Mouse (Mus musculus): ENCODE measurements at regions not wholly inside any gene's neighbourhood (a gene's known extent, or its start where the extent isn't known, plus 50 kb on each side); places are given as distances from the start of the nearest gene placed in this dataset.

- Histone ChIP-seq H3K4me1 (ENCODE audit: control insufficient read depth, insufficient read depth, low read length) (no peaks in the 10 kb centered on the region), H3K27ac (ENCODE audit: insufficient read depth, low read depth, low read length) (no peak overlapping the region), H3K4me3 (ENCODE audit: insufficient read depth, low read depth, low read length) (no peak overlapping the region)
- TF ChIP-seq POLR2A (IDR thresholded peaks at IDR 0.05; ENCODE audit: insufficient read depth, low read depth, low read length): no peak
- no peak for TF ChIP-seq CTCF (IDR thresholded peaks at IDR 0.05; ENCODE audit: insufficient read depth, low read depth, low read length)
- WGBS: 40% methylated on average over 6 of the region's 6 CpGs
Observed at GRCm38 (mm10) chr12:15174411-15175041, 642.2 kb downstream of the Trib2 start.

GRCm38 (mm10) chr12:15162605-15163004 is 654.1 kb downstream of the Trib2 start:
- WGBS: 85% methylated on average over 5 of the region's 5 CpGs
- Histone ChIP-seq H3K4me3 (ENCODE audit: insufficient read depth, low read depth, low read length) (no peak overlapping the region), H3K4me1 (ENCODE audit: control insufficient read depth, insufficient read depth, low read length) (no peaks in the 10 kb centered on the region), H3K27ac (ENCODE audit: insufficient read depth, low read depth, low read length) (no peak overlapping the region)
- TF ChIP-seq CTCF (IDR thresholded peaks at IDR 0.05; ENCODE audit: insufficient read depth, low read depth, low read length): no peak
- TF ChIP-seq POLR2A (IDR thresholded peaks at IDR 0.05; ENCODE audit: insufficient read depth, low read depth, low read length): no peak

GRCm38 (mm10) chr12:15161864-15162263 is 654.9 kb downstream of the Trib2 start:
- Histone ChIP-seq H3K27ac (ENCODE audit: insufficient read depth, low read depth, low read length) (no peak overlapping the region), H3K4me1 (ENCODE audit: control insufficient read depth, insufficient read depth, low read length) (no peaks in the 10 kb centered on the region), H3K4me3 (ENCODE audit: insufficient read depth, low read depth, low read length) (no peak overlapping the region)
- 50% methylated on average over 3 of the region's 3 CpGs for WGBS
- TF ChIP-seq CTCF (IDR thresholded peaks at IDR 0.05; ENCODE audit: insufficient read depth, low read depth, low read length) (no peak), POLR2A (IDR thresholded peaks at IDR 0.05; ENCODE audit: insufficient read depth, low read depth, low read length) (no peak)

- Histone ChIP-seq H3K27ac (ENCODE audit: insufficient read depth, low read depth, low read length) (no peak overlapping the region), H3K4me1 (ENCODE audit: control insufficient read depth, insufficient read depth, low read length) (no peaks in the 10 kb centered on the region), H3K4me3 (ENCODE audit: insufficient read depth, low read depth, low read length) (no peak overlapping the region)
- 96% methylated on average over 2 of the region's 2 CpGs for WGBS
- no peak for TF ChIP-seq CTCF (IDR thresholded peaks at IDR 0.05; ENCODE audit: insufficient read depth, low read depth, low read length)
- no peak for TF ChIP-seq POLR2A (IDR thresholded peaks at IDR 0.05; ENCODE audit: insufficient read depth, low read depth, low read length)
Observed at GRCm38 (mm10) chr12:15160478-15160998, 656.2 kb downstream of the Trib2 start.

- TF ChIP-seq CTCF (IDR thresholded peaks at IDR 0.05; ENCODE audit: insufficient read depth, low read depth, low read length) (no peak), POLR2A (IDR thresholded peaks at IDR 0.05; ENCODE audit: insufficient read depth, low read depth, low read length) (no peak)
- Histone ChIP-seq H3K27ac (ENCODE audit: insufficient read depth, low read depth, low read length) (no peak overlapping the region), H3K4me3 (ENCODE audit: insufficient read depth, low read depth, low read length) (no peak overlapping the region), H3K4me1 (ENCODE audit: control insufficient read depth, insufficient read depth, low read length) (no peaks in the 10 kb centered on the region)
- WGBS: 83% methylated on average over 2 of the region's 2 CpGs
Observed at GRCm38 (mm10) chr12:15146398-15146797, 670.3 kb downstream of the Trib2 start.

GRCm38 (mm10) chr12:15137039-15137438 is 679.7 kb downstream of the Trib2 start:
- TF ChIP-seq POLR2A (IDR thresholded peaks at IDR 0.05; ENCODE audit: insufficient read depth, low read depth, low read length): no peak
- no peak for TF ChIP-seq CTCF (IDR thresholded peaks at IDR 0.05; ENCODE audit: insufficient read depth, low read depth, low read length)
- Histone ChIP-seq H3K27ac (ENCODE audit: insufficient read depth, low read depth, low read length) (no peak overlapping the region), H3K4me1 (ENCODE audit: control insufficient read depth, insufficient read depth, low read length) (no peaks in the 10 kb centered on the region), H3K4me3 (ENCODE audit: insufficient read depth, low read depth, low read length) (no peak overlapping the region)
- 48% methylated on average over 5 of the region's 5 CpGs for WGBS

GRCm38 (mm10) chr12:15124179-15124578 is 692.5 kb downstream of the Trib2 start:
- Histone ChIP-seq H3K4me1 (ENCODE audit: control insufficient read depth, insufficient read depth, low read length) (no peaks in the 10 kb centered on the region), H3K4me3 (ENCODE audit: insufficient read depth, low read depth, low read length) (no peak overlapping the region), H3K27ac (ENCODE audit: insufficient read depth, low read depth, low read length) (no peak overlapping the region)
- WGBS: 68% methylated on average over 3 of the region's 3 CpGs
- TF ChIP-seq POLR2A (IDR thresholded peaks at IDR 0.05; ENCODE audit: insufficient read depth, low read depth, low read length) (no peak), CTCF (IDR thresholded peaks at IDR 0.05; ENCODE audit: insufficient read depth, low read depth, low read length) (no peak)

GRCm38 (mm10) chr12:15122586-15123212 is 694.0 kb downstream of the Trib2 start:
- Histone ChIP-seq H3K27ac (ENCODE audit: insufficient read depth, low read depth, low read length) (no peak overlapping the region), H3K4me3 (ENCODE audit: insufficient read depth, low read depth, low read length) (no peak overlapping the region), H3K4me1 (ENCODE audit: control insufficient read depth, insufficient read depth, low read length) (no peaks in the 10 kb centered on the region)
- WGBS: 75% methylated on average over 4 of the region's 4 CpGs
- TF ChIP-seq CTCF (IDR thresholded peaks at IDR 0.05; ENCODE audit: insufficient read depth, low read depth, low read length) (no peak), POLR2A (IDR thresholded peaks at IDR 0.05; ENCODE audit: insufficient read depth, low read depth, low read length) (no peak)

- Histone ChIP-seq H3K4me3 (ENCODE audit: insufficient read depth, low read depth, low read length) (no peak overlapping the region), H3K4me1 (ENCODE audit: control insufficient read depth, insufficient read depth, low read length) (no peaks in the 10 kb centered on the region), H3K27ac (ENCODE audit: insufficient read depth, low read depth, low read length) (no peak overlapping the region)
- WGBS: 82% methylated on average over 3 of the region's 3 CpGs
- no peak for TF ChIP-seq CTCF (IDR thresholded peaks at IDR 0.05; ENCODE audit: insufficient read depth, low read depth, low read length)
- no peak for TF ChIP-seq POLR2A (IDR thresholded peaks at IDR 0.05; ENCODE audit: insufficient read depth, low read depth, low read length)
Observed at GRCm38 (mm10) chr12:15115556-15115955, 701.2 kb downstream of the Trib2 start.
